Mouse (Mus musculus): ENCODE measurements around the gene Nudt19.

GRCm38 (mm10) chr7:35559838-35560237 lies 3.7 kb upstream of the Nudt19 start:
- no peak for TF ChIP-seq POLR2A (IDR thresholded peaks at IDR 0.05; ENCODE audit: low read depth, low read length)
- TF ChIP-seq CTCF (IDR thresholded peaks at IDR 0.05; ENCODE audit: borderline replicate concordance, insufficient read depth, low read length), result no peak

All from embryonic fibroblast, embryonic 13.5 days (primary cell).